Mouse (Mus musculus): Measurements from ENCODE around the gene Fbxl17. TPM values are rescaled to one million over a fixed set of nuclear protein-coding genes. Genes with fewer than 3 reads are reported as not detected.

Fbxl17 gene
- polyA plus RNA-seq, 1 experiment from 2014 or later: 6.1 TPM

DNA sequence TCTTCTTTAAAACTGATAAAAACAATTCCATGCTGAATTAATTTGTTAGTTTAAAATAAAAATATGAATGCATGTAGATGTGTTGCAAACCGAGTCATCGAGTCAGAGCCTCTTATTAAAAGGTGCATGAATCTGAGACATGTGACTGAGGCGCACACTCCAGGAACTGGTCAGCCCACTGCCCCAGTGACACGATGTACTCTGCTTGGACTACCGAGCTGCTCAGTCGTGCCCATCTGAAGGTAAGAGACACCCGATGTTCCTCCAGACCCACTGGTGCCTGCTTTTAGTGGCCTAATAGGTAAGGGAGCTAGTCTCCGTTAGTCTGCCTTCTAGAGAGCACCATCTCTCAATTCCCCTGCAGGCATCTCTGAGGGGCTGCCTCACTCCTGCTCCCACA lies 100.0 kb downstream of the Fbxl17 start:
- no peak overlapping the region for H3K4me3 ChIP-seq
- H3K9me3 ChIP-seq: no peaks in the 10 kb centered on the region
- H3K9ac ChIP-seq: no peak overlapping the region
- 92% methylated on average over 8 of the region's 8 CpGs for WGBS
- H3K27me3 ChIP-seq: no peaks in the 10 kb centered on the region
- H3K4me1 ChIP-seq: peaks cover 12% of the 10 kb centered on the region
- ATAC-seq (ENCODE audit: borderline replicate concordance, extremely low read depth, low FRiP score, low TSS enrichment): no peak
- no peak overlapping the region for H3K4me2 ChIP-seq
- no peak overlapping the region for H3K27ac ChIP-seq
- no peaks in the 10 kb centered on the region for H3K36me3 ChIP-seq

DNA sequence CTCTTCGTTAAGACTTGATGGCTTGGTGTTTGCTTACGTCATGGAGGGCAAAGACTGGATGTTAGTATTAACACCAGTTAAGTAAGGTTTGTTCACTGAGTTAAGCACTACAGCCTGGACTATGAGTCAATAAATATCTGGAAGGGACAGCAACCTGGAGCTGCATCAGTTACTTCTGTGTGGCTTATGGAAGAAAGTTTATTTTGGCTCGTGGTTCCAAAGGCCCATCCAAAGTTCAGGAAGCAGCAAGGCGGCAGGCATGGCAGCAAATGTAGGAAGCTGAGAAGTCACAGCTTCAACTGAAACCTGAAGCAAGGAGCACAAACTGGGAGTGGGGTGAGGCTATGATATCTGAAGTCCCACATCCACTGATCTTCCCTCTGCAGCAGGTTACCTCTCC lies 108.3 kb downstream of the Fbxl17 start:
- Histone ChIP-seq H3K9ac (no peak overlapping the region), H3K27me3 (no peaks in the 10 kb centered on the region), H3K36me3 (no peaks in the 10 kb centered on the region), H3K4me3 (no peak overlapping the region), H3K4me2 (no peak overlapping the region), H3K27ac (no peak overlapping the region), H3K4me1 (no peaks in the 10 kb centered on the region), H3K9me3 (no peaks in the 10 kb centered on the region)
- no peak for ATAC-seq (ENCODE audit: borderline replicate concordance, extremely low read depth, low FRiP score, low TSS enrichment)
- WGBS: 62% methylated on average over 4 of the region's 4 CpGs

- H3K9me3 ChIP-seq: no peaks in the 10 kb centered on the region
- H3K4me1 ChIP-seq: no peaks in the 10 kb centered on the region
- no peak overlapping the region for H3K4me3 ChIP-seq
- no peaks in the 10 kb centered on the region for H3K36me3 ChIP-seq
- WGBS: 83% methylated on average over 4 of the region's 4 CpGs
- no peak overlapping the region for H3K9ac ChIP-seq
- H3K27me3 ChIP-seq: no peaks in the 10 kb centered on the region
- H3K4me2 ChIP-seq: no peak overlapping the region
- H3K27ac ChIP-seq: no peak overlapping the region
- ATAC-seq (ENCODE audit: borderline replicate concordance, extremely low read depth, low FRiP score, low TSS enrichment): no peak
Observed at GRCm38 (mm10) chr17:63390951-63391350, 108.9 kb downstream of the Fbxl17 start.

- H3K27ac ChIP-seq: no peak overlapping the region
- WGBS: 75% methylated on average over 3 of the region's 3 CpGs
- no peak overlapping the region for H3K4me2 ChIP-seq
Observed at GRCm38 (mm10) chr17:63370977-63371376, 128.8 kb downstream of the Fbxl17 start.

GRCm38 (mm10) chr17:63369631-63370310 lies 130.0 kb downstream of the Fbxl17 start:
- Histone ChIP-seq H3K36me3 (no peaks in the 10 kb centered on the region), H3K27ac (no peak overlapping the region), H3K9me3 (no peaks in the 10 kb centered on the region), H3K4me1 (peaks cover 12% of the 10 kb centered on the region; the same call in 1 of the 2 replicates), H3K4me2 (no peak overlapping the region), H3K27me3 (no peaks in the 10 kb centered on the region), H3K9ac (no peak overlapping the region), H3K4me3 (no peak overlapping the region)
- ATAC-seq (ENCODE audit: borderline replicate concordance, extremely low read depth, low FRiP score, low TSS enrichment): no peak
- WGBS: 36% methylated on average over 8 of the region's 8 CpGs

More at GRCm38 (mm10) chr17:63370977-63371376, 128.8 kb downstream of the Fbxl17 start:
- Histone ChIP-seq H3K9me3 (no peaks in the 10 kb centered on the region), H3K36me3 (no peaks in the 10 kb centered on the region), H3K9ac (no peak overlapping the region), H3K4me1 (peaks cover 12% of the 10 kb centered on the region; the same call in 1 of the 2 replicates), H3K4me3 (no peak overlapping the region), H3K27me3 (no peaks in the 10 kb centered on the region)
- ATAC-seq (ENCODE audit: borderline replicate concordance, extremely low read depth, low FRiP score, low TSS enrichment): no peak

- no peaks in the 10 kb centered on the region for H3K27me3 ChIP-seq
- H3K4me2 ChIP-seq: no peak overlapping the region
- H3K4me3 ChIP-seq: no peak overlapping the region
- no peaks in the 10 kb centered on the region for H3K9me3 ChIP-seq
- WGBS: 74% methylated on average over 6 of the region's 6 CpGs
- H3K27ac ChIP-seq: no peak overlapping the region
- peaks cover 12% of the 10 kb centered on the region; the same call in 1 of the 2 replicates for H3K4me1 ChIP-seq
- no peaks in the 10 kb centered on the region for H3K36me3 ChIP-seq
- ATAC-seq (ENCODE audit: borderline replicate concordance, extremely low read depth, low FRiP score, low TSS enrichment): no peak
- no peak overlapping the region for H3K9ac ChIP-seq
Observed at GRCm38 (mm10) chr17:63367476-63367875, 132.3 kb downstream of the Fbxl17 start.

GRCm38 (mm10) chr17:63366045-63366444 lies 133.8 kb downstream of the Fbxl17 start:
- Histone ChIP-seq H3K4me2 (no peak overlapping the region), H3K9ac (no peak overlapping the region), H3K36me3 (no peaks in the 10 kb centered on the region), H3K4me1 (peaks cover 12% of the 10 kb centered on the region; the same call in 1 of the 2 replicates), H3K27ac (no peak overlapping the region), H3K27me3 (no peaks in the 10 kb centered on the region), H3K4me3 (no peak overlapping the region), H3K9me3 (no peaks in the 10 kb centered on the region)
- ATAC-seq (ENCODE audit: borderline replicate concordance, extremely low read depth, low FRiP score, low TSS enrichment): no peak
- WGBS: 62% methylated on average over 11 of the region's 11 CpGs

DNA sequence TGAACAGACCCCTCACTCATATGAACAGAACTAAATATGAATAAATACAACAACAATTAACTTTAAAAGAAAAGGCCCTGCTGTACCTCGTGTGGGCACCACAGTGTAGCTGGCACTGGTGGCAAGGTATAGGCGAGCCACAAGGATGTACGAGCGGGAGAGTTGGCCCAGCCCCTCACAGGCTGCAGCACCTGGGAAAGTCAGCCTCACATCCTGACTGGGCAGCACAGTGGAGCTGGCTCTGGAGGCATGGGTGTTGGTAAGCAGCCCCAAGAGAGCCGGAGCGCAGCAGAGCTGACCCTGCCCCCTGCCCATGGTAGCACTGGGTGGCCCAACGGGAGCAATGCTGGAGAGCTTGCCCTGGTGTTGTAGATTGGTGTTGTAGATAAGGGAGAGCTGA lies 135.2 kb downstream of the Fbxl17 start:
- ATAC-seq (ENCODE audit: borderline replicate concordance, extremely low read depth, low FRiP score, low TSS enrichment): no peak
- H3K27ac ChIP-seq: no peak overlapping the region
- 0 out of 2 replicates have a peak, but pooled peaks cover 3% of the 10 kb centered on the region for H3K4me1 ChIP-seq
- H3K36me3 ChIP-seq: no peaks in the 10 kb centered on the region
- WGBS: 84% methylated on average over 7 of the region's 7 CpGs
- no peak overlapping the region for H3K4me3 ChIP-seq
- H3K9me3 ChIP-seq: no peaks in the 10 kb centered on the region
- no peaks in the 10 kb centered on the region for H3K27me3 ChIP-seq
- H3K4me2 ChIP-seq: no peak overlapping the region
- no peak overlapping the region for H3K9ac ChIP-seq

DNA sequence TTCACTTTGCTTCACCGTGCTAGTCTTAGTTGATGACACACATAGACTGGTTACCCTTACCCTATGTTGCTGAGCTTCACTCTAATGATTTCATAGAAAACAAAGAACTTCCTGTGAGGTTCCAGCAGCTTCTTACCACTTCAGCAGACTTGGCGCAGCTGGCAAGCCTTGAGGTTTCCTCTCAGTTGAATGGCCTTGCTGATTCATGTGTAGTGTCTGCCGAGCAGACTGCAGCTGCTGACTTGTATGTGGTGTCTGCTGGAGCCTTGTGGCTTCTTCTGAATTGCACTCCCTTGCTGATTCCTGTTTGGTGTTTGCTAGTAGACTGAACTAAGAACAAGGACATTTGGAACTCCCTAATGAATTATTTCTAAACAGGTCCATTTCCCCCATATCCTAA lies 137.6 kb downstream of the Fbxl17 start:
- Histone ChIP-seq H3K36me3 (no peaks in the 10 kb centered on the region), H3K27ac (no peak overlapping the region), H3K9me3 (no peaks in the 10 kb centered on the region), H3K4me1 (0 out of 2 replicates have a peak, but pooled peaks cover 3% of the 10 kb centered on the region), H3K9ac (no peak overlapping the region), H3K4me2 (no peak overlapping the region), H3K27me3 (no peaks in the 10 kb centered on the region), H3K4me3 (no peak overlapping the region)
- 75% methylated on average over 3 of the region's 3 CpGs for WGBS
- no peak for ATAC-seq (ENCODE audit: borderline replicate concordance, extremely low read depth, low FRiP score, low TSS enrichment)

DNA sequence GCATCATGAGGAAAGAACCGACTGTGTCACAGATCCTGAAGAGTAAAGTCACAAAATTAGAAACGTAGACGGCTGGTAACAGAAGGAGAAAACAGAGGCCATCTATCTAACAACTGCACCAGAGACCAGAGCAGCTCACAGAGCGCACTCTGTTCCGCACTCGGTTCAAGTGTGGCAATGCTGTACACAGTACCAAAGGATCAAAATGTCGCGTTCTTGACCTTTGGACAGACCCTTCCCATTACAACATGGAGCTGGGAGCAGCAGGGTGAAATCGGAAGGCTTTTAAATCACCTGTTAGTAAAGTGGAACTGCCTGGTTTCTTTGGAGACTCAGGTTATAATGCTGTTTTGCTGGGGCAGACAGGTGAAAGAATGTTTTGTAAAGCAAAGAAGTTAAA lies 138.1 kb downstream of the Fbxl17 start:
- no peak overlapping the region for H3K9ac ChIP-seq
- H3K27ac ChIP-seq: no peak overlapping the region
- no peaks in the 10 kb centered on the region for H3K4me1 ChIP-seq
- H3K4me3 ChIP-seq: no peak overlapping the region
- no peak for ATAC-seq (ENCODE audit: borderline replicate concordance, extremely low read depth, low FRiP score, low TSS enrichment)
- no peaks in the 10 kb centered on the region for H3K27me3 ChIP-seq
- no peaks in the 10 kb centered on the region for H3K36me3 ChIP-seq
- no peak overlapping the region for H3K4me2 ChIP-seq
- 85% methylated on average over 9 of the region's 9 CpGs for WGBS
- H3K9me3 ChIP-seq: no peaks in the 10 kb centered on the region

GRCm38 (mm10) chr17:63358837-63359236 lies 141.0 kb downstream of the Fbxl17 start:
- H3K4me3 ChIP-seq: no peak overlapping the region
- H3K27ac ChIP-seq: no peak overlapping the region
- no peaks in the 10 kb centered on the region for H3K9me3 ChIP-seq
- no peaks in the 10 kb centered on the region for H3K4me1 ChIP-seq
- H3K36me3 ChIP-seq: no peaks in the 10 kb centered on the region
- no peak overlapping the region for H3K9ac ChIP-seq
- WGBS: 23% methylated on average over 1 of the region's 1 CpGs
- H3K4me2 ChIP-seq: no peak overlapping the region
- ATAC-seq (ENCODE audit: borderline replicate concordance, extremely low read depth, low FRiP score, low TSS enrichment): no peak
- no peaks in the 10 kb centered on the region for H3K27me3 ChIP-seq

DNA sequence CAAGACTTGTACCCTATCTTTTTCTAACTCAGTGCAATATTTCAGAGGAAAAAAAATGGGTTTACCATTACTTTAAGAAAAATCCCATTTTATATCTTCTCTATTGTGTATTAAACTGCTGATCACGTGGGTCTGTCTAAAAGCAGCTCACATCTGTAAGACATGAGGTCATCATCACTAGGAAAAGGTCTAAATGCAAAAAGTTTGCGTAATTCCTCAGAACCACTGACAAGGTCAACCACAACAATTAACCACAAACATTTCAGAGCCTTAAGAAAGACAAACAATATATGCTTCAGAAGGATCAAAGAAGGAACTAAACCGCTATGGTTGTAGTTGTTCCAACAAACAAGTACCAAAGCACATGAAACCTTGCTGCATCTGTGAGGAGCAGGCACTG lies 143.6 kb downstream of the Fbxl17 start:
- H3K27ac ChIP-seq: no peak overlapping the region
- H3K9ac ChIP-seq: no peak overlapping the region
- H3K27me3 ChIP-seq: no peaks in the 10 kb centered on the region
- H3K36me3 ChIP-seq: no peaks in the 10 kb centered on the region
- H3K4me2 ChIP-seq: no peak overlapping the region
- H3K4me1 ChIP-seq: no peaks in the 10 kb centered on the region
- no peak overlapping the region for H3K4me3 ChIP-seq
- ATAC-seq (ENCODE audit: borderline replicate concordance, extremely low read depth, low FRiP score, low TSS enrichment): no peak
- 67% methylated on average over 3 of the region's 3 CpGs for WGBS
- no peaks in the 10 kb centered on the region for H3K9me3 ChIP-seq
